Mouse (Mus musculus): ENCODE data around the gene Cklf.
"Not testable (repeated sequence)": the region's sequence is repeated elsewhere in the genome, so short reads cannot be mapped to it uniquely, and the experiment has no call there.

DNA sequence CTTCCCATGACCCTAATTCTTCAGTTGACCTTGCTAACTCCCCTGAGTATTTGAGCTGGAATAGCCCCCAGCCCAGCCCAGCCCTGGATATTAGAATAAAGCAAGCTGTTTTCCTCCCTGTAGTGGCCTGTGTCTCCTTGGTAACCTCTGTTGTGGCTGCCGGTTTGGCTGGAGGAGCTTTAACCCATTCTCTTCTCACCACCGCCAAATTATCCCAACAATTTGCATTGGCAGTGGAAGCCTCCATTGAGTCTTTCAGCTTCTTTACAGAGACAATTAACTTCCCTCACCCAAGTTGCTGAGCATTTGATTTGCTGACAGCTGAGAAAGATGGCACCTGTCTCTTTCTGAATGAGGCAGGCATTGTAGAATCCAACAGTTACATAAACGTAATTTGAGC lies 50.9 kb downstream of the Cklf start:
- not testable (repeated sequence) for TF ChIP-seq CTCF, EP300 (IDR thresholded peaks at IDR 0.05; ENCODE audit: low read depth)

Measured in liver, postnatal 0 days (tissue).